Mouse (Mus musculus) heart, postnatal 14 days (tissue): ENCODE measurements at regions not wholly inside any gene's neighbourhood (a gene's known extent, or its start where the extent isn't known, plus 50 kb on each side); places are given as distances from the start of the nearest gene placed in this dataset.

Experiments used
- DNase-seq, 2 experiments: peaks; one replicate each; pipeline ENCODE4 v3.0.0; 2021 to 2022
- intact Hi-C: fragments of 180-260 bp; cut with DNase I; formaldehyde crosslinking; loops from one replicate; pipeline ENCODE4 v1.15.1; 2025

DNA sequence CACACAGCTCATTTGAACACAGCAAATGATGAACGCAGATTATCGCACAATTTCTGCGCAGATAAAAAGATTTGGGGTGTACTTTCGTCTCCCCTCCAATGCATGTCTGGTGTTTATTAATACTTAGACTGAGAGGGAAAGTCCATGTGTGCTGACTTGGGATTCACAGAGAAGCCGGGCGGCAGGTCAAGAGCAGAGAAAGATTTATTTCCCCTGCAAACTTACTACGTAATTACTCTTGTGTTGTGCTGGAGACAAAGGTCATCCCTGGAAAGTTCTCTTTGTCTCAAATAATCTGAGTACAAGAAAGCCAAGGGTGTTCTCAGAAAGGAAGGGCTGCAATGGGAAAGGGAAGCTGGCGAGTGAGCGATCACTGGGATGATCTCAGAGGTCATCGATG is 127.9 kb upstream of the Nr5a2 start:
- DNase-seq, result no peak
- intact Hi-C loops, result no loop called here

DNA sequence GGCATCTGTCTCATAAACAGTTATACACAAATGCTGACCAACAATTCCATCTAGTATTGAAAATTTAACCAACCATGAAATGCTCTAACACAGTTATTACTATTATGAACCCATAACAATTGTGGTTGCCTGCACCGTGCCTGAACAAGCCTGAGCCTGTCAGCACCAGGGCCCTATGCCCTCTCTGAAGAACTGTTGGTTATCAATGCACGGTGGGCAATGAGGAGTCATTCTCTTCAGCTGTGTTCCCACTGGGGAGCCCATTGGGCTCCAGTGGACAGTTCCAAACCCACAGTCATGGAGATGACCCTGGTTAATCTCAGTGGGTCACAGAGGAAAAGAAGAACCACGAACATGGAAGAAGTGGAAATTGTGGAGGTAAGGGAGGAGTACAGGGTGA is 126.5 kb upstream of the Nr5a2 start:
- intact Hi-C loops, result no loop called here
- DNase-seq, result no peak

DNA sequence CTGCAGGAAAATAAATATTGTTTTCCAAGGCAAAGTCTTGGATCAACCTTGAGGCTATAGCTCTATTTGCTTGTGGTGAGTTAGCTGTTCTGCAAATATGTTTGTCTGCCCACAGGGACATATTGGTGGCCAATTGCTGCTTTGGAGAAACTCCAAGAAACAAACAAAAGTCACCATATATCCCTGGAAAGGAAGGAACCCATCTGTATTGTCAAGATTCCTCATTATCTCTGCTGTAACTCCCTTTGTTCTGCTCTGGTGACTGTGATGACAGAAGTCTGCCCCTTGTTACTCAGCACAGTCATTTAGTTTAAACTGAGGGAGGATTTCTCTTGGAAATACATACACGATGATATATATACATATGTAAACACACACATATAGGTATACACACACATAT is 123.3 kb upstream of the Nr5a2 start:
- intact Hi-C loops, result no loop called here

DNA sequence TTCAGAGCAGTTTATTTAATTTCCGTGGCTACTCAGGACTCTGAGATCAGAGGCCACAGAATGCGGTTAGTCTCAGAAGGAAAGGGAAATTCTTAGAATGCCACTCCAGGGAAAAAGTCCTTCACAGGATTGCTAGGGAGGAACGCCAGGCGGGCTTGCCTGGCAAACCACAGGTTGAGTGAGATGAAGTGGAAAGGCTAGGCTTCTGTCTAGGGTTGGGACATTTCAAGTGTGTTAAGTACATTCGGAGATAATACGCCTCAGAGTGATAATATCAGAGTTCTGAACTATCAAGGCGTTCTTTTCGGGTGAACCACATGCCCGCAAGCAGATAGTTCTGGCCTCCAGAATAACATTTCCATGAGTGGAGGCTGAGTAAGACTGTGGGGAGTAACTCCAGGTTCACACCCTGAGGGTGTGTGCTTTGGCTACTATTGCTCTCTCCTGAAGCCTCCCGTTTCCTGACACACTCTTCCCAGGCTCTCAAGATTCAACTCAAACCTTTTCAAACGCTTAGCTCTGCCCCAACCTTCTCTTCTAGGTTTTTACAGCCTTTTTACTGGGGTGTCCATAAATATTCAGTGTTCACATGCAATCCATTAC is 119.3 kb upstream of the Nr5a2 start:
- DNase-seq, result no peak
- intact Hi-C loops, result no loop called here

More for the DNA sequence above, 123.3 kb upstream of the Nr5a2 start:
- DNase-seq, result no peak

DNA sequence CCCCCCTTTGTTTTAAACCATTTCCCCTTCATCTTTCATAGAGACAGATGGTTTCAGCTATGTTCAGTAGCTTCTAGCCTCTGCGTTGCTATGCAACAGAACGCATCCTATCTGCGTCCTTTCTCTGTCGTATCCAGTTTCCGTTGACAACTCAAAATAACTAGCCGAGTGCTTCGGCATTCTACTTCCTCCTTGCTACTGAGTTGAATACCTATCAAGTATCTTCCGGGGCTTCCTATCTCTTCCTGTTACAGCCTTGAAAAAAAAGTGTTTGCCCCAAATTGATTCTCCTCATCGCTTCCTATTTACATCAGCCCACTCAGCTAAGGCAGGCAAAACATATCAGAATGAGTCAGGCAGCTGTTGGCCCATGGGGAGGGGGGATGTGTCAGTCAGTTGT is 114.5 kb upstream of the Nr5a2 start:
- DNase-seq, result peak in 1 of 2 experiments; percentile 5
- intact Hi-C loops, result no loop called here

DNA sequence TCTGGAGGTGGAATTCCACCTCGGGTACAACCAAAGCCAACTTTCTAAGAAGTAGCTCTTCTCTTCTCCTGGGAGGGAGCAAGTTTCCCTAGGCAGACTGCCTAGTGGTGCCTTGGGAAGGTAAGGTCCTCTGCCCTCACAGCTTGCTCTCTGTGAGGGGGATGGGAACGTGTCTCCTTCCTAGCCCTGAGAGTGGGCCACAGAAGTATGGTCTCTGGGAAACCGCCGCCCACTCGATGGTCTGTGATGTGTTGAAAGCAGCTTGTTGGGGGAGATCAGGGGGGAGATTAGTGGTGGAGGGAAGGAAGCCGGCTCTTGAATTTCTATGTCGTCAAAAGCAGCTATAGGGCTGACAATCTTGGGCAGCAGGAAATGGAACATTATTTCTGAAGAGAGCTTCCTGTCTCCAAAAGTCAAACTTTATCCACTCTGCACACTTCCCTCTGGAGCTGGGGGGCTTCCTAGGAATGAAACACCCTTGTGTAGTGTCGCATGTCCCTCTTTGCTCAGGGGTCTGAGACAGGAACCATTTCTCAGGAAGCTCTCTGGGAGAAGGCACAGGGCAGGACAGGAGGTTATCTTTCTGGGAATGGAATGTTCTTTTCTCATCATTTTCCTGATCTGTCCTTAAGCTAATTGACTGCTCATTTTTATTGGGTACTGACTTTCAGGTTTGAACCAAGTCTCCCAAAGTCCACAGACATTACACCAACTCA is 113.8 kb upstream of the Nr5a2 start:
- intact Hi-C loops, result no loop called here
- no peak for DNase-seq

DNA sequence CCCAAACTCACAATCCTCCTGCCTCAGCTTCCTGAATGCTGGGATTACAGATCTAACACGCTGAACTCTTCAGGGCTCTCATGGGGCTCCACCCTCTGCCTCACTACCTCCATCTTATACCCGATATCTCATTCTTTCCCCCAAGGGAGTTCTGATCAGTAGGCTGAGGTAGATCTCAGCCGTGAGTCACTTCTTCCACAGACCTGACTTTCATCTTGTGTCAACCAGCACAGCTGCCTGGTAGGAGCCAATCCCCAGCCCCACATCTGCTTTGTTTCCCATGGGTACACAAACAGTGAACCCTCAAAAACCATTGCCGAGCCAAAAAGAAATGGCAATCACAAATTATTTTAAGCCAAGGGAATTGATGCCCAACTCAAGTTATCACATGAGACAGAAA is 100.7 kb upstream of the Nr5a2 start:
- intact Hi-C loops, result no loop called here

DNA sequence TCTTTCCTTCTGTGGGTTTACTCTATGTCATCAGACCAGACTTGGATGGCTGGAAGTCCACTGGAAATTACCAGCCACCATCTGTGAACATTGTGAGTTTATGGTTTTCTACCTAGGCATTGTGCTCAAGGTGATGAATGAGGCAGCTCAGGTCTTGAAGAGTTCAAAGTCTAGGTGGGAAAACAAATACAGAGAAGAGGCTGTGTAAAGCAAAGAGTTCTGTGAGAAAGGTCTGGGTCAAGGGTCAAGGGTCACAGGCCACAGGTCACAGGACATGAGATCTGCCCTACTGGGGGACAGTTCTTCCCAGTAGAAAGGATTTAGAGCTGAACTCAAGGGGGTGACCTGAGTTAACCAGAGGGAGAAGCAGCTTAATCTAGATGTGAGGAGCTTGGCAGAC is 92.9 kb upstream of the Nr5a2 start:
- intact Hi-C loops, result no loop called here
- no peak for DNase-seq

More for the DNA sequence above, 100.7 kb upstream of the Nr5a2 start:
- DNase-seq, result no peak

DNA sequence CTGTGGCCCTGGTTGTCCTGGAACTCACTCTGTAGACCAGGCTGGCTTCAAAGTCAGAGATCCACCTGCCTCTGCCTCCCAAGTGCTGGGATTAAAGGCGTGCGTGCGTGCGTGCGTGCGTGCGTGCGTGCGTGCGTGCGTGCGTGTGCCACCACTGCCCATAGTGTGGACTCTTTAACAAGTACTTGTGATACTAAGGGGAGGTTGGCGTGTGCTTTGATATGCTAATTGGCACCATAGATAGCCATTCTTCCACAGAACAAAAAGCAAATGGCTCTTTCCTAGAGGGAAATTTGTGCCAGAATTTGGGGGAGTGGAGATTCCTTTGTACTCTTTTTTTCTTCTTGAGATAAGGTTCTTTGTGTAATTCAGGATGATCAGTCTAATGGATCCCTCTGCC is 91.3 kb upstream of the Nr5a2 start:
- DNase-seq, result no peak
- intact Hi-C loops, result no loop called here

DNA sequence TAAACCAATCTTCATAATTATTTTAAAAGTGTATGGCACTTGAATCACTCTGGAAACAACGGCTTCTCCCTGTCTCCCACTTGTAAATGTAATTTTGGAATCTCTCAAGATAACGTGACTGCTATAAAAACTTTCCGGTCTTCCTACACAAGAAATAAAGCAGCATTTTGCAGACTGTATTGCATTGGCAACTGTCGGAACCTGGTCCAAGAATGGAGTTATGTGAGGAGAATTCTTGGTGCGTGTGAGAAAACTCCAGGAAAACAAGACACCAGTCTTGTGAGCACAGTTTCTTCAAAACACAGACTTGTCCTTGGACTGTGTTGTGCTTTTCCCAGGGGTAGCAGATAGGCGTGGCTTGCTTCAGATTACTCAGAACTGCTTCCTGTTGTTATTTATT is 83.8 kb upstream of the Nr5a2 start:
- intact Hi-C loops, result no loop called here
- no peak for DNase-seq

DNA sequence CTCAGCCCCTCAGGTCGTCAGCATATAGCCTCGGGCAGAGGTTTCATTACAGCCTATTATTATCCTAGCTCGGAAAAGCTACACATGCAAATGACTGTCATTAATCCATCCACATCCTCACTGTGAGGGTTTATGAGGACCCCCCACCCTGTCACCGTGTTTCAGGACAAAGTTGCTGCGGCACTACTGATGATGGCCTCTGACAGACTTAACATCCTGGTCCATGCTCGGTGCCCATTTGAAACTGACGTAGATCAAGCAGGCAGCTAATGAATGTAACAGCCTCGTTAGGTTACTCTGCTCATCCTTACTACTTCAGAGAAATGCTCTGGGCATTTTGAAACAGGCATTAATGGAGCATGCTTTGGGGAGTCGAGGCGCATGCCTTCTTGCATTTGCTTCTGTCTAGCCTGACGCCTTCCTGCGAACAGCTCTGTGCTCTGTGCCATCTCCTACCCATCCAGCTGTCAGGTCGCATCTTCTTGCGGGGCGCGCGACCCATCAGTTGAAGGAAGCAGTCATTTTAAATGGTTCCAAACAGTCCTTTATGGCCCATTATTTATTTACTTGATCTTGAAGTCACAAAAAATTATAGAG is 82.3 kb upstream of the Nr5a2 start:
- intact Hi-C loops, result no loop called here
- no peak for DNase-seq

DNA sequence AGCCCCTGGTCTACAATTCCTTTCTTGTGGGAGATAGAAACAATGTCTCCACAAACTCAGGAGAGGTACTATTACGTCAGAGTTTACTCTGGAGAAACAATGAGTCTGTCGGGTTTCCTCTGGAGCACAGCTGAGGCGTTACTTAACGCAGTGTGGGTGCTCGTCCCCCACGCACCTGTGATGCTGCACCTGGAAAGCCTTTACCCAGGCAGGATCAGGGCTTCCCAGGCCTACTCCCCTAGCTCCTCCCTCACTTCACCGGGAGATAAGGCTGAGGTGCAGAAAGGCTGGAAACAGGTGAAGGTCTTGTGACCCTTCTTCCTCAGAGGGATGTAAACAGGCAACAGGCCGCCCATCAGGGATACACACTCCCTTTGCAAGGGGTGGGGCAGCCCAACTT is 80.7 kb upstream of the Nr5a2 start:
- no peak for DNase-seq
- intact Hi-C loops, result no loop called here

DNA sequence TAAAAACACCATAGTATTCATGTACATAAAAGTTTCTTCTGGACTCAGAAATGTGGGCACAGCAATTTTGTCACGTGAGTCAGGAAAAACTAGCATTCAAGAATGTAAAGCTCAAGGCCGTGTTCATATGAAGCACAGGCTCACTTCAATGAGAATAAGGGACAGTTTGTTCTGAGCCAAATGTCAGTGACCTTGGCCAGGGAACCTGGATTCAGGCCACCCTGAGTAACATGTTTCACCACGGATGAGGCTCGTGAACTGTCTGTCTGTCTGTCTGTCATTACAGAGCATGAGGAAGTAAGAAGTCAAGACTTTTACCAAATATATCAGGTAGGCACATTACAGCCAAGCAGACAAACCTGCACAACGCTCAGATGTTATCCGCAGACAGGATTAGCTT is 74.3 kb upstream of the Nr5a2 start:
- no peak for DNase-seq
- intact Hi-C loops, result no loop called here

DNA sequence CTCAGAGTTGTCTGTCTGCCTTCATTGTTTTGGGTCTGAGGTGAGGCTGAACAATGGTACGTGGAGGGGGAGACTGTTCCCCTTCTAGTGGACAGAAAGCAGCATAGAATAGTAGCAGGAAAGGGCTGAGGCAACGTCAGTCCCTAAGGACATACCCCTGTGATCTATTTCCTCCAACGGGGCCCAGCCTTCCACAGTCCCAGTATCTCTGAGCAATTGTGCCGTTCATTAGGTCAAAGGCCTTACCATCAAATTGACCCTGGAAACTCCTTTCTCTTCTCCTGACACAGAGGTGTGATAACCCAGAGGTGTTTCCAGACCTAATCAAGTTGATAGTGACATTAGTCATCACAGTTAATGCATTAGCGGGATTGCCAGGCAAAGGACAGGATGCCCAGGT is 73.4 kb upstream of the Nr5a2 start:
- intact Hi-C loops, result no loop called here
- DNase-seq, result no peak

DNA sequence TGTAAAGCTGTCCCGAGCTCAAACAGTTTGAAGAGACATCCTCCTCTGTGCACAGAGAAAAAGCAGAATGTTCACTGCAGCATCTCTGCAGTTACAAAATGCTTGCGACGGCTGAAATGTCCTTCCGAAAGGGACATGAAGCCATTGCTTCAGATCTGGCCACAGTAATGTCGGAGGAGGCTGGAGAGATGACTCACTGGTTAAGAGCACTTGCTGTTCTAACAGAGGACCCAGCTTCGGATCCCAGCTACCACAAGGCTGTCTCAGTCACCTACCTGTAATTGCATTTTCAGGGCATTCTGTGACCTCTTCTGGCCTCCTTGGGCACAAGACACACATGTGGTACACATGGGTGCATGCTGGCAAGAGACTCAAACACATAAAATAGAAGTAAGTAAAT is 63.5 kb upstream of the Nr5a2 start:
- intact Hi-C loops, result no loop called here
- DNase-seq, result no peak

DNA sequence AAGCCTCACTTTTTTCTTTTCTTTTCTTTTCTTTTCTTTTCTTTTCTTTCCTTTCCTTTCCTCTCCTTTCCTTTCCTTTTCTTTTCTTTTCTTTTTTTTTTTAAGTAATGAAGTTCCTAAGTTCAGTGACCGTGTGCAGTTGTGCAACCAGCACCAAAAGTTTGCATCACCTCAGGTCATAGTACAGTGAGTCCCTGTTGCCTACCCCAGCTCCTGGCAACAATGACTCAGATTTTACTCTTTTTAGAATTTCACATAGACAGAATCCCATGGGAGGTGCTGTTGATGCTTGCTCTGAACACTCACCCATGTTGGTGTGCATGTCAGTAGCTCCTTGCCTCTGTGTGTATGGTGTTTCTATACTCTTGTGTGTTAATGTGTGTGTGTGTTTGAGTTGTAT is 60.3 kb upstream of the Nr5a2 start:
- no peak for DNase-seq
- intact Hi-C loops, result no loop called here

DNA sequence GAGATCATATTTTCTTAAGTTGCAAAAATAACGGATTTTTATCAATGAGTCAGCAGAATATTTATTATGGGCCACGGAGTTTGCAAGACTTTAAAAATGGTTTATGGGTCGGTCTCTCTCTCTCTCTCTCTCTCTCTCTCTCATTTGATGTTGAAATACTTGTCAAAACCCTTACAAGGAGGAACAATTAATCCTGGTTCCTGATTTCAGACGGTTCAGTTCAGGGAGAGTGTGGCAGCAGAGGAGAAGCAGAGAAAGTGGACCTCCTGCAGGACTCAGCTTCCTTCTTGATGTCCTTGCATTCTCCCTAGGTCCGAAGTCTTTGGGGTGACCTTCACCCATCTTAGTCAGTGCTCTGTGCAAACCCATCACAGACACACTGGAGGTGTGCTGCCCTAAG is 57.4 kb upstream of the Nr5a2 start:
- no peak for DNase-seq
- intact Hi-C loops, result no loop called here

DNA sequence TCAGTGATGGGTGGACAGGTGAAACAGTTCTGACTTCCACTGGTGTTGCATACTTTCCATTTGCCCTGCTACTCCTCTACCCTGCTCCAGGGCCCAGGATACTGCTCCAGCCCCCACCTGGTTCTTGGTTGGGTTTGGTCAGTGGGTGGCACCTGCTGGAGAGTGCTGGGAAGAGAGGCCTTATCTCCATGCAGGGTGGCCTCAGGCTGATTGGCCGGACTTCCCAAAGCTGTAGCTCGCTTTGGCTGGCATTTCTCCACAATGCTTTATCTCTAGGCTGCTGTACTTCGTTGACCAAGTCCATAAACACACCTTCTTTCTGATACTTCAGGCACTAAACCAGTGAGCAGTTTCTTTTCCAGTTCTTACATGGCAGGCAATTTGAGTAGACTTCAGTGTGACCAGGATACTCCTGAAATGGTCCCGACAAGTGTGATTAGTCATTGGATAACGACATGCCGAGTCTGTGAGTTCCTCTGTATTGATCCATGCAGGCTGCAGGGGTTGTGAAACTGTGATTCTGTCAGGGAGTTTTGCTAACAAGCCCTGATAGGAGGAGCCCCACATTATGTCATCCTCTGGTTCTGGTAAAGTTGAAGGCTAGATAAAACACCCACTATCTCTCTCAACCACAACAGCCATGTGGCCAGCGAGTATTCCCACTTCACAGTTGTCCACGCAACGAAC is 50.1 kb upstream of the Nr5a2 start:
- DNase-seq, result no peak

More for the DNA sequence above, 50.1 kb upstream of the Nr5a2 start:
- intact Hi-C loops, result no loop called here
